Mouse (Mus musculus): ENCODE measurements around the gene Vangl1.

Vangl1 gene

GRCm38 (mm10) chr3:102198446-102198845 lies 6.0 kb downstream of the Vangl1 start:
- DNase-seq (ENCODE audit: low spot score): no peak

- DNase-seq (ENCODE audit: low spot score): no peak
Observed at GRCm38 (mm10) chr3:102197746-102198145, 6.7 kb downstream of the Vangl1 start.

GRCm38 (mm10) chr3:102197152-102197551 lies 7.3 kb downstream of the Vangl1 start:
- DNase-seq (ENCODE audit: low spot score): no peak

GRCm38 (mm10) chr3:102196166-102196565 lies 8.3 kb downstream of the Vangl1 start:
- DNase-seq (ENCODE audit: low spot score): no peak

GRCm38 (mm10) chr3:102195762-102196161 lies 8.7 kb downstream of the Vangl1 start:
- no peak for DNase-seq (ENCODE audit: low spot score)

- DNase-seq (ENCODE audit: low spot score): no peak
Observed at GRCm38 (mm10) chr3:102194291-102195051, 10.0 kb downstream of the Vangl1 start.

- DNase-seq (ENCODE audit: low spot score): no peak
Observed at GRCm38 (mm10) chr3:102193488-102194290, 10.8 kb downstream of the Vangl1 start.

GRCm38 (mm10) chr3:102192621-102193020 lies 11.9 kb downstream of the Vangl1 start:
- DNase-seq (ENCODE audit: low spot score): no peak

GRCm38 (mm10) chr3:102191575-102191974 lies 12.9 kb downstream of the Vangl1 start:
- DNase-seq (ENCODE audit: low spot score): no peak

GRCm38 (mm10) chr3:102190642-102191041 lies 13.9 kb downstream of the Vangl1 start:
- no peak for DNase-seq (ENCODE audit: low spot score)

- no peak for DNase-seq (ENCODE audit: low spot score)
Observed at GRCm38 (mm10) chr3:102190015-102190414, 14.5 kb downstream of the Vangl1 start.

GRCm38 (mm10) chr3:102188972-102189371 lies 15.5 kb downstream of the Vangl1 start:
- DNase-seq (ENCODE audit: low spot score): no peak

- DNase-seq (ENCODE audit: low spot score): no peak
Observed at GRCm38 (mm10) chr3:102187401-102187800, 17.1 kb downstream of the Vangl1 start.

GRCm38 (mm10) chr3:102184721-102185120 lies 19.8 kb downstream of the Vangl1 start:
- DNase-seq (ENCODE audit: low spot score): no peak

- no peak for DNase-seq (ENCODE audit: low spot score)
Observed at GRCm38 (mm10) chr3:102182601-102183000, 21.9 kb downstream of the Vangl1 start.

GRCm38 (mm10) chr3:102181191-102181590 lies 23.3 kb downstream of the Vangl1 start:
- no peak for DNase-seq (ENCODE audit: low spot score)

- no peak for DNase-seq (ENCODE audit: low spot score)
Observed at GRCm38 (mm10) chr3:102180746-102181145, 23.7 kb downstream of the Vangl1 start.

GRCm38 (mm10) chr3:102179869-102180268 lies 24.6 kb downstream of the Vangl1 start:
- no peak for DNase-seq (ENCODE audit: low spot score)

GRCm38 (mm10) chr3:102177837-102178615 lies 26.5 kb downstream of the Vangl1 start:
- DNase-seq (ENCODE audit: low spot score): no peak

- DNase-seq (ENCODE audit: low spot score): no peak
Observed at GRCm38 (mm10) chr3:102176116-102176515, 28.4 kb downstream of the Vangl1 start.

GRCm38 (mm10) chr3:102175701-102176100 lies 28.8 kb downstream of the Vangl1 start:
- DNase-seq (ENCODE audit: low spot score): no peak

GRCm38 (mm10) chr3:102174118-102174865 lies 30.2 kb downstream of the Vangl1 start:
- DNase-seq (ENCODE audit: low spot score): no peak
